Mouse (Mus musculus): ENCODE data around the gene Fam192a.

Gene Fam192a

DNA sequence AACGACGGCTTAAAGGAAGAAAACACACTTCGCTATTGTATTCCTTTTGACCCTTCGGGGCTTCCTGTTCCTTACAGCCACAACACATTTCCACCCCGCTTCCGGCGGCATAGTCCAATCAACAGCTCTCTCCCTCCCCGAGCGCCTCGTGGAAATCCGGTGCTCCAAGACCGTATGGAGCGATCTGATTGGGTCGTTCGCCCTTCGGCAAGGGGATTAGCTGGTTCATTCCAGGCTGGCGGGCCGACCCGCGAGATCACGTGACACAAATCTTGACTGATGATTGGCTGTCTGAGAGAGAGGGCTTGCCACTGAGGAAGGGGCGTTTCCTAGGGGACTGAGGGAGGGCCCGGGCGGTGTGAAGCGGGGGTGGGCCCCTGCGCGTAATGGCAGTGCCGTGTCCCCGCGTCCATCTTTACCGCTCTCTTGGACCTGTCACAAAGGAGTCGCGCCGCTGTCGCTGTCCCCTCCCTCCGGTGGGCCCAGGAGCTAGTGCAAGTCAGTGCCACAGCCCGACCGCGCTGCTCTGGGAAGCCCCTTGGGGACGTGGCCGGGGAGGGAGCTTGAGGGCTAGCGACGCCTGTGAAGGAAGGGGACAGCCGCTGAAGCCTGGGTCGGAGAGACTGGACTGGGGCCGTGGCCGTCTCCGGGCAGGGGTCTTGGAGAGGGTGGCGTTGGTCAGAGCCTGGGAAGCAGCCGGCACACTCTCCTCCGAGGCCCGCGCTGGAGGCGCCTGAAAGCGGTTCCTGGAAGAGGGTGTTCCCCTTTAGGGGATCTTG lies at the start of gene Fam192a, which contains the start of gene Rspry1:
Gene Fam192a (minus strand): TSS at position 391 of the 779 bp plus-strand sequence.
Gene Rspry1 (plus strand): TSS at position 331 of the 779 bp plus-strand sequence.
- peak; percentile 99 to 100 for DNase-seq (ENCODE audit: low spot score in 2 of 2)

DNA sequence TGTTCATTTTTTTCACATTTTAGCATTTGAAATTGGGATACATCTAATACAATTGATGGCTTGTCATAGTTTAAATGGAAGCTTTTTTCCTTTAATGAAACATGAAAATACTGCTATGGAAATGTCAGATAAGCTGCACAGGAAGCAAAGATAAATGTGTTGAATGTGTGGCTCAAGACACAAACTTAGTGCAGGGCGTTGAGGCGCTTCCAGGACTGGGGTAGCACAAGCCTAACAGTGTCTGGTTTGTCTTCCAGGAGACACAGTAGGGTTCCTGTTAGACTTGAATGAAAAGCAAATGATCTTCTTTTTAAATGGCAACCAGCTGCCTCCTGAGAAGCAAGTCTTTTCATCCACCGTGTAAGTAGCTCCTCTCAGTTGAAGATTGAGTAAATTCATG lies 47.7 kb upstream of the Fam192a start:
- no peak for DNase-seq (ENCODE audit: low spot score in 2 of 2)

DNA sequence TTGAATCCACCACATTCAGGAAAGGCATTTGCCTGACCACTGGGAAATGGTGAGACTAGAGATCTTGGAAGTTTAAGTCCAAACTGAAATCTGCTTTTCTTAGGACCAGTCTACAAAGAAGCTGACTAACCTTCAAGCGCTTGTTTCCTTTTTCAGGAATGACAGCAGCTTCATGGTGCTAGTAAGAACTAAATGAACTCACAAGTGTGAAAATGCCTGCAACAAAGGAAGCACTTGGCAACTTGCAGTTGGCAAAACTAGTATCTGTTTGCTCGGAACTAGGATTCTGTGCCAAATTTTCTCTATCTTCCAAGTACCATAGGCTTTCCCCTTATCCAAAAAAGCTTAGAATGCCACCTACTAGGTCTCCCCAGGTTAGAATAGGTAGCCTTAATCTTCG lies 44.4 kb upstream of the Fam192a start:
- DNase-seq (ENCODE audit: low spot score in 2 of 2), result no peak

DNA sequence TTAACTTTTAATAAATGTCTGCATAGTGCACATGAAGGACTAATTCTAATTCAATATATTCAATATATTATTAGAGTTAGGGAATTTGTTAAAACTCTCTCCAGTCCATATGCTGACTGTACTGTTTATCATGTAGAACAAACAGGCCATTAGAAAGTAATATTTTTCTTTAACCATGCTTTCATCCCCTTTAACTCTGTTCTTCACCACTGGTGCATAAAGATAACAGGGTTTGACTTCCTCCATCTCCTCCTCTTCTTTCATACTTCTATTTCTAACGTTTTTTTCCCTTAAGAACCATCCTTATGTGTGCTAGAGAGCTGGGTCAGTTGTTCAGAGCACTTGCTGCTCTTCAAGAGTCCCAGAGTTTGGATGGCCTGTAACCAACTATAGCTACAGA lies 43.4 kb upstream of the Fam192a start:
- DNase-seq (ENCODE audit: low spot score in 2 of 2), result no peak

DNA sequence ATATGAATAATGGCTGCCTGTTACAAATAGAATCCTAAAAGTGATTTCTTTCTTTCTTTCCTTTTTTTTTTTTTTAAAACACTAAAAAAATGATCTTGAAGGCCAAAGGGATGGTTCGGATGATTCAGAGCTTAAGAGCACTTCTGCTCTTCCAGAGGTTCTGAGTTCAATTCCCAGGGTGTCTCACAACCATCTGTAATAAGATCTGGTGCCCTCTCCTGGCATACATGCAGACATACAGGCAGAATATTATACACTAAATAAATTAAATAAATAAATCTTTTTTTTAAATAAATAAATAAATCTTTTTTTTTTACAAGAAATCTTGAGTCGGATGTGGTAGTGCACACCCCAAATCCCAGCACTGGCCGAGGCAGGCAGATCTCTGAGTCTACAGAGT lies 40.1 kb upstream of the Fam192a start:
- DNase-seq (ENCODE audit: low spot score in 2 of 2), result no peak

DNA sequence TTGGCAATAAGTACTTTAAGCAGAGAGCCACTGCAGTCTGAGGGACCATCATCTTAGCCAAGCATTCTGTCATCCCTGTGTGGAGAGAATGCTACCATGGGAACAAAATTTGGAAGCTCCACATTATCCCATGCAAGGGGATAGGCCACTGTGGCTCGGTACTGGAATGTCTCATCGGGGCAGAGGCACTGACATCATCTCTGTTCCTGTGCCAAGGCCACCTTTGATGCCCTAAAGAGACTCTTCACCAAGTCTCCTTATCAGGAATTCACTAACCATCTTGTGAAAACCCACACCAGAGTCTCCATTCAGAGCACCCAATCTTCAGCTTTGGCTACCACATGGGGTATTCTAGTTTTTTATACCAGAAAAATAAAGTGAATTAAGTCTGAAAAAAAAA lies 39.4 kb upstream of the Fam192a start:
- no peak for DNase-seq (ENCODE audit: low spot score in 2 of 2)

DNA sequence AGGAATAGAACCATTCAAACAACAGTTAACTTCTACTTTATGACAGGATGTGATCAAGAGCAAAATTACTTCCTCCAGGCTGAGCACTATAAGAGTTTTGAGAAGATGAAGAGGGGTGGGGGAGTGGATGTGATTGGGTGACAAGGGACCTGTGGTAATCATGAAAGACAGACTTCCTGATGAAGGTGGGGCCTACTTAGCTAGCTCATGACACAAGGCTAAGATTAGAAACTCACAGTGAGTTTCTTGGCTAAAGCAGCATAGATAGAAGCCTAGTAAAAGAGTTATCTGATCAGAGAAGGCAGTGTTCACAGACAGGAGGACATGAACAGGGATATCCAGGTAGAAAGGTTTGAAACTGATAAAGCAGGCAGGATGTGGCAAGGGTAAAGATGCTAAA lies 32.4 kb upstream of the Fam192a start:
- DNase-seq (ENCODE audit: low spot score in 2 of 2), result no peak

DNA sequence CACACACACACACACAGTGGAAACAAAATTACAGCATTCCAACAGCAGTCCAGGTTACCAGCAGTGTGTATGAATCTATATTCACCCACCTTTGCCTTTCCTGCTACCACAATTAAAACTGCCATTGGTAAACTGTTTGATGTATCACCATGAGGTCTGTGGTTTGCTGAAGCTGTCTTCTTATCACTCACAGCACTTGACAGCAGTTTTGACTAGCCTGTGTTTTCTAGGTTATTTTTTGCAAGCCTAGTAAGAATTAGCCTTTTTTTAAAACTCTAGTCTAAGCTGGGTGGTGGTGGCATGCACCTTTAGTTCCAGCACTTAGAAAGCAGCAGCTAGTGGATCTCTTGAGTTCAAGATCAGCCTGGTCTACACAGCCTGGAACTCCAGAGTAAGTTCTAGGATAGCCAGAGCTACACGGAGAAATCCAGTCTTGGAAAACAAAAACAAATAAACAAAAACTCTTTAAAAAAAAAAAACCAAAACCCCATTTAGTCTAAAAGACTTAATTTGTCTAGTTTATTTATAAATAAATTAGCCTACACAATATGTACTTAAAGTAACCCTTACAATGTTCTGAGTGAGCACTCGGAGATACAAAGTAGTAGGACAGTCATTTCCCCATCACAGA lies 31.9 kb upstream of the Fam192a start:
- no peak for DNase-seq (ENCODE audit: low spot score in 2 of 2)

DNA sequence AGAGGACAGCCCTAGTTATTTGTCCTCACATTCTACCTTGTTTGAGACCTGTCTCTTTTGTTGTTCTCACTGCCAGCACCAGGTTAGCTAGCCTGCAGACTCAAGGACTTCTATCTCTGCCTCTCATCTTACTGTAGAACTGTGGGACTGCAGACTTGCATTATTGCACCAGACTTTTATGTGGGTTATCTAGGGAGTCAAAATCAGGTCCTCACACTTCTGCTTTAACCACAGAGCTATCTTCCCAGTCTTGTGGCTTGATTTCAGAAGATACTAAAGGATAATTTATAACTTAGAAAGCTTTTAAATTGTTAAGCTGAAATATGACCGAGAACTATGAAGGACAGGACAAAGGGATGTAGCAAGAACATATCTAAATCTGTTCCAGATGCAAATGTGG lies 23.1 kb upstream of the Fam192a start:
- DNase-seq (ENCODE audit: low spot score in 2 of 2), result no peak

DNA sequence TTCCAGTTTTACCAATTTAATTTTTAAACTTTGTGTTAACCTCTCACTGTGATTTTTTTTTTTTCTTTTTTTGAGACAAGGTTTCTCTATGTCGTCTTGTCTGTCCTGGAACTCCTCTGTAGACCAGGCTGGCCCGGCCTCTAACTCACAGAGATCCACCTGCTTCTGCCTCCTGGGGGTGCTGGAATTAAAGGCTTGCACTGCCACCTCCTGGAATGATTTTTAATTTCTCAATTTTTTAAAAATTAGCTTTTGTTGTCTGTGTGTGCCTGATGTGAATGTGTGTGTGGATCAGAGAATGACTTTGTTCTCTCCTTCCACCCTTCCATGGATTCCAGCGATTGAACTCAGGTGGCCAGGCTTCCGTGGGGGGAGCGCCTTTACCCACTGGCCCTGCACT lies 5.3 kb upstream of the Fam192a start:
- no peak for DNase-seq (ENCODE audit: low spot score in 2 of 2)

DNA sequence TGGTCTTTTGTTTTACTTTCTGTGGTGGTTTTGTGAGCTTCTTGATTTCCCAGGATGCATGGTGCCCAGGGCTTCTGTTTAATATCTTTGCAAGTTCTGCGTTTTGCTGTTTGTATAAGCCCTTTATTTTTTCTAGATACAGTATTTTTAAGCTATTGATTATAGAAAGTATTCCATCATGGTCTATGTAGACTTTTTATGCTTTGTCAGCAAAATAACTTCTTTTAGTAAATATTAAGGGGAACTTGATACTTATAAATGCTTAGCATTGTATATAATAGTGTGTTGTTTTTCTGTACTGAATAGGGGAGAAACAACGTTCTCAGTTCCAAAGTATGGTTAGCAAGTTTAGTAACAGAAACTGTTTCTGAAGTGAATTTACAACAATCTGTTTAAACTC lies 2.2 kb upstream of the Fam192a start:
- DNase-seq (ENCODE audit: low spot score in 2 of 2), result no peak

DNA sequence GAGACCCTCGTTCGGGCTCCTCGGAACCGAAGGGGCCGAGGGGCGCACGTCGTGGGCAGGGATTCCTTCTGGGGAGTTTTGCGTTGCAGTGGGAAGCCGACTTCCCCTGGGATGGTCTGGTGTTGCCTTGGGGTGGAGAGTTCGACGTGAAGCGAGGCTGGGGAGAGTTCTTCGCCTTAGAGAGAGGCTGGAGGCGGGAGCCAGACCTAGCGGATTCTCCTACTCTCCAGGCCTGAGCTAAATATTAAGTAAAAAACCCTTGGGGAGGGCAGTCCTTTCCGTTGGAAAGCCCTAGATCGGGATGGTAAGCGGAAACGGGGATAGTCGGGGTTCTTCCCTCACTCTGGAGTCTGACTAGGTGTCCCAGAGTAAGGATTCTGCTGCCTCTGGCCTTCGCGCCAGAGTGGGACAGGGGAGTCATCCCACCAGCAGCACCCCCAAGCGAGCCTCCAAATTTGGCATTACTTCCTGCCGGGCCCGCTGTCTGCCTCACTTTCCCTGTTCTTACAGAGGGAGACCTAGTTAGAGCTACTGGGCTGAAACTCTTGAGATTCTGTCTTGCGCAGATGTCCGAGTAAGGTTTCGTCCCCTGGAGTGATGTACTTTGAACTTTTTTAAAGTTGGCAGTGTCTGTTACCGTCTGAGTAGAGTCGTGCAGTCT lies 804 bp upstream of the Fam192a start:
- peak; percentile 3 to 9 for DNase-seq (ENCODE audit: low spot score in 2 of 2)

DNA sequence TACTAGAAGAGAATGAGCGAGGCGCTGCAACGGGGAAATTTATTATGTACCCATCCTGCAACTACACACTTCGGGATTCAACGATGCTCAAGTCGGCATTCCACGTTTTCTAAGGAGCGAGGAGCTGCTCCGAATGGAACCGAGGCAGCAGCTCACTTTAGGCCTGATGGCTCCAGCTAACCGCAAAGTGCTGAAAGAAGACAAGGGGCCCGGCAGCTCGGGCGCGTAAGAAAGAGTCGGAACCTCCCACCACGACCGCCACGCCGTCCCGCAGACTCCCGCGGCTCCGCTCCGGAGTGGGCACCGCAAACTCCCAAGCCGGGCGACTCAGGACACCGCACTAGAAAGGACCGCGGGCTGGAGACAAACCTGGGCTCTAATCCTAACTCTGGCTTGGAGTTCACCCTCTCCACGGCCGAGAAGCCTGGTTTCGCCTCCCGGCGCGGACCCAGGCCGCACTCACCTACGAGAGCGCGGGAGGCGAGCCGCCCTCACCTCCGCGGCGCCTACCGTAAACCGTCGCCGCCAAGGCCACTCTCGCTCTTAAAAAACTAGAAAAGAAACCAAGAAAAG lies 677 bp downstream of the Fam192a start:
- peak in 1 of 2 experiments; percentile 7 for DNase-seq (ENCODE audit: low spot score in 2 of 2)

DNA sequence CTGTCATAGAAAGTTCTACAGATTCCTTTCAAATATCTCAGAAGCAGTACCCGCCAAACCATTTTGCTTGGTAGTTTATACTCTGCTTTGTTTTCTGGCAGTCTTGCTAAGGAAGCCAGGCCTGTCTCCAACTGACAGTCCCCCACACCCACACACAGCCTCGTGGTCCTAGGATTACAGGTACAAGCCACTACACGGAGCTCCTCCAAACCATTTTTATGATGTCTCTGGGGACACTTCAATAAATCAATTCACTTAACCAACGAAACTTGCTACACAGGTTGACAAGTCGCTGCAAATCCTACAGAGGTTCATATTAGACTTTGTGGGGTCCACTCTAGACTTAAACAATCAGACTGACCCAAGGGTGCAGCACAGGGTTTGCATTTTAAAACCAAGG lies 1.3 kb downstream of the Fam192a start:
- DNase-seq (ENCODE audit: low spot score in 2 of 2), result no peak

DNA sequence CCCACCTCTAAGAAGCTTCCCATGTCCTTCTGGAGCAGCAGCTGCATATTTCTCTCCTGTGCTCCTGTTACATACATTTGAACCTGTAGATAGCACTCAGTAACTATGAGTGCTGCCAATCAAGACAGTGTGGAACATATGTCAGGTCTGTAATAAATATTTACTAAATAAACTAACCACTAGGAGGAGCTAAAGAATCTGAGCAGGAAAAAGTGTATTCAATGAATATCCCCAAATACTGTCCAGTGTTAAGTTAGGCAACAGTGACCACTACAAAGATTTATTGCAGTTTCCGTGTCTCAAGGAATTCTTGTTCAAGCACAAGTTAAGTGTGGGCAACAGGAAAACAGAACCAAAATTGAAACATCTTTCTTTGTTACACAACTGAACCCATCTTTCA lies 7.6 kb downstream of the Fam192a start:
- no peak for DNase-seq (ENCODE audit: low spot score in 2 of 2)

DNA sequence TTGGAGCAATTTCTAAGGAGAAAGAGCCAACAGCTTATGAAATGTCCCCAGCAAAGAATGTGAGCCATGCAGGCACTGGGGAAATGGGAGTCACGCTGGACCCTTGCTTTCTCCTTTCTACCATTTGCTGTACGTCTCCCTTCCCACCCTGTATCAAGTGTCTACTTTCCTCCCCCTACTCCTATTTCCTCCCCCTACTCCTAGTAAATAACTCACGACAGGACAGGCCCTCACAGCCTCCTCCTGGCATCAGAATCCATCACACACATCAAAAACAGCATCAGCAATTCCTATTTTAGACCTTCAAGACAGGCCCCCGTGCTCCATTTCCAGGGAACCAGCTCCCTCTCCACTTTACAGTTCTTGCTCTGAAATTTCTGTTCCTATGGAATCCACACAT lies 10.1 kb downstream of the Fam192a start:
- DNase-seq (ENCODE audit: low spot score in 2 of 2), result no peak

DNA sequence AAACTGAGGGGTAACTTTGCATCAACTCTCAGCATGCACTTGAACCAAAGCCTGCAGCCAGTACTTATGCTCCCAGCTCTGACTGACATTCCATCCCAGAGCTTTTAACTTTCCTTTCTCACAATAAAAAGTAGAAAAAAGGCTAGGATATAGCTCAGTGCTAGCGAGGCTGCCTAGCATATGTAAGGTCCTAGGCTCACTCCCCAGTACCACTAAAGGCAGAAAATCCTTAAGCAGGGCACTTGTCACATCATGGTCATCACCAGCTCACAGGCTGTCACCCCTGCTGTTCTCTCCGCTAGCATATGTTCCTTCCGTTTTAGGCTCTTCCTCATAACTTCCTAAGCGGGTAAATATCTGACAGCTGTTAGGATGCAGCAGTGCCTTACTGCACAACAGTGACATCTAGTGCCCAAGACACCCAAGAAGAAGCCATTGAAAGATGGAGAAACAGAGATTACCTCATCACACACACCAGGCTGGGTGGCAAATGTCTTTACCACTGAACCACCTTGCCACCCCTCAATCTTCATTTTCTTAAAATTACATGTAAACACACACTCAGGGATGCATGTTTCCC lies 17.5 kb downstream of the Fam192a start:
- no peak for DNase-seq (ENCODE audit: low spot score in 2 of 2)

DNA sequence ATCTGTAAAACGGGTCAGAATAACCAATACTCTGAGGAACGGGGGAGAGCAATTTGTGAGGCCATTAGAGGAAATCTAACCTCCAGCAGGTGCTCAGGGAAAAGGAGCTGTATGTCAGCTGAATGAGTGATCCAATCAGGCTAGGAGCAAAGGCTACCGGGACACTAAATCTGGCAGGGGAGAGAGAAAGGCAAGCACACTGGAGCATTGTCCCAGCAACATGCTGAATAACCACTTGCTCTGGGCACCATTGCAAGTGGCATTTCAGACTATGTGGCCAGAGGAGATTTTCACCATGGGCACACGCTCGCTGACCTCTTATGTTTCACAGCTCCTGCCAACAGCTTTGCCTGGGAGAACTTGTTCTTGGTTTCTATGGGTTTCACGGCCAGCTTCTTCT lies 19.2 kb downstream of the Fam192a start:
- no peak for DNase-seq (ENCODE audit: low spot score in 2 of 2)

DNA sequence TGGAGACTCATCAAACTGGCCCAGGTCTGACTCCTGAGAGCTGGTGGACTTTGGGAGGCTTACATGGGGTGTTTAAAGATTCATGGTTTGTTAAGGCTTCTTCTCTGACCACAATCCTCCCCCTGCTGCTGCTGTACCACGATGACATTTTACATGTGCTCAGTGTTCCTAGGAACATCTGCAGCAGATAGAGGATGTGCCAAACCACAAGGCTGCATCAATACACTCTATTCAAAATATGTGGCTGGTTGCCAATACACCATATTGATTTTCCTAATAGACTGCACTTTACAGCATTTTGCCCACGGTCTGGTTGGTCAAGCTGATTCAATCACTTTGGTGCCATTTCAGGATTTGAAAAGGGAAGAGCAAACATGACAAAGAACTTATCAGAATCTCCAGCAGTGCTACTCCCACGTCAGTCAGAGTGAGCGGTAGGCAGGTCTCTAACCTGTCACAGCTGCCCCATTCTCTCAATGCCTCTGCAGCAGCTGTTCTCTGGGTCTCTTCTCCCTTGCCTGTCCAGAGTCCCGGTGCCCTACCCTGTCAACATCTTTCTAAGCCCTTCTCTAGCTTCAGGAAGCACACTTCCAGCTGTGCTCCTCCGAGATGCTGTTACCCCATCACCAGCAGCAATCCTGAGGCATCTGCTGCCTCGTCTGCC lies 19.8 kb downstream of the Fam192a start:
- no peak for DNase-seq (ENCODE audit: low spot score in 2 of 2)

DNA sequence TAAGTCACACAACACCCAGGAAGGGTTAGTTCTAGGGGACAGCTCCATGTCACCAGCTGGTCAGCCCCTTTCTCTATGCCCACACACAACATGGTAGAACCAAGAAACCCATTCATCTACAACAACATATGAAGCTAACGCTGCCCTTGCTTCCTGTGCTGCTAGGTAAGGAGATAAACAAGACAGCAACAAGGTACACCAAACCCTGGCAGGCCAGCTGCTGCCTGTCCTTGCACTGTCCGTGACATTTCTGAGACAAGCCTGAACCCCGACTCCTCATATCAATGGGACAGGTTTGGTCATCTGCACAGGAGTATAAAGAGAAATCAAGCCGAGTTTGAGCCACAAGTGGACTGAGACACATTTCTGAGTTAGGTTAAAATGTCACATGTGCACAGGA lies 26.6 kb downstream of the Fam192a start:
- DNase-seq (ENCODE audit: low spot score in 2 of 2), result no peak

DNA sequence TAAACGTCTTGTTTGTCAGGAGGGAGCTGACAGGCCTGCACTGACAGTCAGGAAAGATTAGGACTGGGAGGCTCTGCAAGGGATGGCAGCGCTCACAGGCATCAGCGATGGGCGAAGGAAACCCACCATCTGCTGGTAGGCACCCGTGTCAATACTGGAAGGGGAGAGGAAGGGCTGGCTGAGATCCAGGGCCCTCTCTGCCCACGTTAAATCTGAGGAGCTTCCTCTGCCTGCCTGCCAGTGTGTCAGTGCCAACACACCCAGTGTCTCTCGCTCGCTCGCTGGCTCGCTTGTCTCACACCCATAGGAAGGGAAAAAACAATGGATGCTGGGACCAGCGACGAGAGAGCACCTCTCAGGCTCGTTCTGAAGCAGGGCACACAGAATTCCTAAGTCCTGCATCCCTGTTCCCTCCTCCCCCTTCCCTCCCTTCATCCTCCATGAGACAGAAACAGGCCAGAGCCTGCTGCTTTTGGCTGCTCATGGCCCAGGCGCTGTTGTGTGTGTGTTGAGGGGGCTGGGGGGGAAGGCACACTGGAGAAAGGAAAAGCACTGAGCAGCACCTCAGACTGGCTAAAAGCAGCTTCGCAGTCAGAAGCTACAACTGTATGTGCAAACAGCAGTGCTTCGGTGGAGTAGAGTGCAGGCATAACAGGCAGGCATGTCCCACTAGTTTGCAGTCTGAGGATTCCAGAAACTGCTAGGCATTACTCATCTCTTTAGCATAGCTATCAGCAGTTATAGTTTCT lies 27.5 kb downstream of the Fam192a start:
- DNase-seq (ENCODE audit: low spot score in 2 of 2), result no peak
